Mouse (Mus musculus) bone marrow macrophage, adult 2 months (primary cell): Measurements from ENCODE around the gene Napepld.

Source experiments
- CTCF ChIP-seq: IDR thresholded peaks from 2 replicates; pipeline ENCODE4 v1.5.1; 2012; ENCODE audit warnings: low read depth, mild to moderate bottlenecking, low read length, moderate library complexity
- POLR2A ChIP-seq: IDR thresholded peaks from 2 replicates; pipeline ENCODE4 v1.6.1; 2012; ENCODE audit warnings: mild to moderate bottlenecking, low read depth, low read length, borderline replicate concordance

GRCm38 (mm10) chr5:21737620-21738019 lies 36.4 kb upstream of the Napepld start:
- TF ChIP-seq CTCF (no peak), POLR2A (no peak)
